Mouse (Mus musculus) hindbrain, embryonic 14.5 days (tissue): ENCODE measurements around the gene Osbp. TPM values are rescaled to one million over a fixed set of nuclear protein-coding genes. Genes with fewer than 3 reads are reported as not detected.
A peak's percentile ranks its signal among the peaks of the same experiment; 100 is the strongest.

Experiments
- ATAC-seq: fragments of 200-750 bp; cut with Nextera tagmentation; 2 replicates; pipeline ENCODE4 v1.8.0; 2017; ENCODE audit warnings: moderate number of reproducible peaks, mild to moderate bottlenecking, moderate TSS enrichment, moderate library complexity; ENCODE audit not compliant: low FRiP score
- DNase-seq: peaks from one replicate; pipeline ENCODE4 v3.0.0-alpha.2; 2015; ENCODE audit warnings: low spot score
- H3K27ac ChIP-seq: fragments of 300-500 bp; sonication (generic); 2 replicates; pipeline ENCODE4 v1.5.1; 2014; ENCODE audit warnings: mild to moderate bottlenecking, moderate library complexity
- H3K27me3 ChIP-seq: fragments of 300-500 bp; sonication (generic); 2 replicates; pipeline ENCODE4 v1.6.1; 2014; ENCODE audit warnings: mild to moderate bottlenecking, low read length, mixed read lengths; ENCODE audit not compliant: control insufficient read depth, insufficient read depth
- H3K36me3 ChIP-seq: fragments of 300-500 bp; sonication (generic); replicated peaks from 2 replicates; pipeline ENCODE4 v1.6.1; 2014; ENCODE audit not compliant: control insufficient read depth, insufficient read depth
- H3K4me1 ChIP-seq: fragments of 300-500 bp; sonication (generic); replicated peaks from 2 replicates; pipeline ENCODE4 v1.6.1; 2014; ENCODE audit warnings: antibody characterized with exemption, low read length, mixed read lengths; ENCODE audit not compliant: control insufficient read depth, insufficient read depth
- H3K4me2 ChIP-seq: fragments of 300-500 bp; sonication (generic); replicated peaks from 2 replicates; pipeline ENCODE4 v1.6.1; 2014; ENCODE audit warnings: mild to moderate bottlenecking, moderate library complexity
- H3K4me3 ChIP-seq: fragments of 300-500 bp; sonication (generic); replicated peaks from 2 replicates; pipeline ENCODE4 v1.5.1; 2014; ENCODE audit warnings: mild to moderate bottlenecking, low read length
- H3K9ac ChIP-seq: fragments of 300-500 bp; sonication (generic); 2 replicates; pipeline ENCODE4 v1.6.1; 2014
- H3K9me3 ChIP-seq: fragments of 300-500 bp; sonication (generic); 2 replicates; pipeline ENCODE4 v1.6.1; 2016; ENCODE audit warnings: low read length; ENCODE audit not compliant: control insufficient read depth
- WGBS: fragments of 180-500 bp; shearing (Covaris S2); extraction: QIAGEN DNeasy Blood & Tissue Kit; methylation state at CpG from one replicate; pipeline ENCODE4 v1.1.7; 2014; 5-methylcytosine and 5-hydroxymethylcytosine counted together
- polyA plus RNA-seq: library from polyadenylated mRNA; unstranded; fragments of >200 nt; fragmentation: Nextera tagmentation; extraction: Ambion mirVana; gene quantifications from 2 replicates; pipeline ENCODE4 v1.2.1, GENCODE M21; 2014

Gene Osbp
- polyA plus RNA-seq, 1 experiment from 2014 or later: 6.9 TPM

DNA sequence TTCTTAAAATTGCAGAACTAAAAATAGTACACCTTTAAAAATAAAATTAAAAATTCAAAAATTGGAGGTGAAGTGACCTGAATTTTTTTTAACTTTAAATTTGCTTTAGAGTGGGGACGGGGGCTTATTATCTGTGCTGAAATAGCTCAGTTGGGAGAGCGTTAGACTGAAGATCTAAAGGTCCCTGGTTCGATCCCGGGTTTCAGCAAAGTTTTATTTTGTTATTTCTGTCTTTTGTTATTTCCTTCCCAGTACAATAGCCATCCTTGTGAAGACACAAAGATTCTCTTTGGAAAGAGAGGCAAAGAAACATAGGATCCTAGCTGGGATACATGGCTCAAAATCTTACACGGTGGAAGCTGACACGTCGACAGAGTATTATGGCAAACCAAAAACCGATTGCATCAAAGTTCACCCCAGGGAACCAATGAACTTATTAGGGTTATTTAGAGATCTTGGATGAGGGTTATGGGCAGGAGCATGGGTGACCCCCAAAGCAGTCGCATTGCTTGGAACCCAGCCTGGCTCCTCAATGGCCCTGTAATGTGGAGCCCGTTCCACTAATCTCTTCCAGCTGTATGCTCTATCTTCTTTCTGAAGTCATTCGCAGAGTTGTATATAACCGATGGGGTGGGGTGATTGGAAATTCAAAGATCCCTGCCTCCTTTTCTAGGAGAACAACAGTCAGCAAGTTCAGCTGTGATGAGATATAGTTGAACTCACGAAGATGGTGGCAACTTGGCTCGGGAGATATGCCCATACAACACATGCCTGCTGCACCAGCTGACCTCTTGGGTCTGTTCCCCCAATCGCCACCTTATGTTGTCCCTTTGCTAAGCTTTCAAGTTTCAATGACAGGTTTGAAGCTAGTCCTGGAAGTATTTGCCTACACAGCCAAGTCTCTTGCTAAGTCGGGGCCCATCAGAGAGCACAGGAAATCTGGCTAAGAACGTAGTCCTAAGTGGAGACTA lies 43.0 kb downstream of the Osbp start:
- peak overlapping the region; percentile 76 for H3K4me2 ChIP-seq
- H3K4me1 ChIP-seq: peaks cover 7% of the 10 kb centered on the region
- H3K9me3 ChIP-seq: no peaks in the 10 kb centered on the region
- no peaks in the 10 kb centered on the region for H3K36me3 ChIP-seq
- ATAC-seq (no peak), DNase-seq (no peak)
- H3K27me3 ChIP-seq: no peaks in the 10 kb centered on the region
- H3K4me3 ChIP-seq: 0 out of 2 replicates have a peak overlapping the region, but pooled peaks have one; percentile 5
- H3K27ac ChIP-seq: peak overlapping the region; percentile 47; the same call in 1 of the 2 replicates
- 29% methylated on average over 17 of the region's 17 CpGs for WGBS
- no peak overlapping the region for H3K9ac ChIP-seq

DNA sequence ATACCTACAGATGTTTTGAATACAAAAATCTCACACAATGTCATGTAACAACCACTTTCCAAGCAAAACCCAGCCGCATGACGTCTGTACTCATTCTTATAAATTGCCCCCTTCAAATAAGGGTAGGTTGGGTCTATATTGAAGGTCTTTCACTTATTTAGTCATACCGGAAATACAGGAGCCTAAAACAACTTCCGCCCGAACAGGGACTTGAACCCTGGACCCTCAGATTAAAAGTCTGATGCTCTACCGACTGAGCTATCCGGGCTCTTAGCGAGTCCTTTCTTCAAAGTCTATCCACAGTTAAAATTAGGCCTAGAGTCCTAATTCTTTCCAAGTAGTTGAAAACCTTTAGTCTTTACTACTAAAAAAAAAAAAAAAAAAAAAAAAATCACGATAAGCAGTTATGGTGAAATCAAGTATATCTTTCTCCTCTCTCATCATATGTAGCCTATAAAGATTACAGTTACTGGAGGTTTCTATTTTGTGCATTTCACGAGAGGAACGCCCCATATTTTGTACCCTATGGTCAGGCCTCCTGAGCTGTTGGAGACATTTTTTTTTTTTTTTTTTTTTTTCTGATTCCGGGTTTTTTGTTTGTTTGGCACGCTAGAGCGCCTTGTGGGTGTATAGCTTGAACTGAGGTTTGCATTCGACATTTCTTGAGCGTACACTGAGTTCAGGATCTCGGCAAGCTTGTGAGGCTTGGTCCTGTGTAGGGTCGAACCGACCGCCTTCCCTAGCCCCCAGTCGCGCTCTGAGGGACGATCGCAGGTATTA lies 44.0 kb downstream of the Osbp start:
- Histone ChIP-seq H3K9me3 (no peaks in the 10 kb centered on the region), H3K27ac (peak overlapping the region; percentile 86), H3K4me3 (peak overlapping the region; percentile 51), H3K9ac (peak overlapping the region; percentile 74), H3K27me3 (no peaks in the 10 kb centered on the region), H3K36me3 (no peaks in the 10 kb centered on the region), H3K4me1 (peaks cover 2% of the 10 kb centered on the region), H3K4me2 (peak overlapping the region; percentile 76)
- DNase-seq: peak; percentile 93
- WGBS: under 1% methylated on average over 24 of the region's 24 CpGs
- peak; percentile 7 for ATAC-seq

DNA sequence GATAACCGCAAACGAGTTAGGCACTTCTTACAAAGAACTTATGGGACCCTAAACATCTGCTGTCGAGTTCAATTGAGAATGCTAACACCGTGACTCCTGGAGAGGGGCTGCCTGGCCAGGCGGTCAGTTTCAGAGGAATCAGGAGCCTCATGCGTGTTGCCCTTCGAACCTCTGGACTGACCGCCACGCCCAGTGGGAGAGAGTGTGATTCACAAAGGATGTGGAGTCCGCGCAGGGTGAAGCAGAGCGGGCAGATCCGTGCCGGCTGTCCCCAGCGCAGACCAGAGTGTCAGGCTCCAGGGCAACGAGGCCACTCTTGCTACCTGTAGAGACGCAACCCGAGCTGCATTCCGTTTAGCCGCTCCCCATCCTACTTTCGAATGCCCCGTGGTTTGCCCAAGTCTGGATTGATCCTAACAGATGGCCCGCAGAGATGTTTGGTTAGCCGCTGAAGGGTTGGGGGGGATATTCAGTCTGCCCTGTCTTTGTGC lies 44.6 kb downstream of the Osbp start:
- no peaks in the 10 kb centered on the region for H3K27me3 ChIP-seq
- peak; percentile 72 for DNase-seq
- H3K27ac ChIP-seq: peak overlapping the region; percentile 86
- H3K4me3 ChIP-seq: peak overlapping the region; percentile 51
- H3K9ac ChIP-seq: peak overlapping the region; percentile 74
- H3K9me3 ChIP-seq: no peaks in the 10 kb centered on the region
- peak overlapping the region; percentile 76 for H3K4me2 ChIP-seq
- ATAC-seq: peak; percentile 11; the same call in 1 of the 2 replicates
- no peaks in the 10 kb centered on the region; the same call in 1 of the 2 replicates for H3K4me1 ChIP-seq
- no peaks in the 10 kb centered on the region for H3K36me3 ChIP-seq
- under 1% methylated on average over 24 of the region's 24 CpGs for WGBS

DNA sequence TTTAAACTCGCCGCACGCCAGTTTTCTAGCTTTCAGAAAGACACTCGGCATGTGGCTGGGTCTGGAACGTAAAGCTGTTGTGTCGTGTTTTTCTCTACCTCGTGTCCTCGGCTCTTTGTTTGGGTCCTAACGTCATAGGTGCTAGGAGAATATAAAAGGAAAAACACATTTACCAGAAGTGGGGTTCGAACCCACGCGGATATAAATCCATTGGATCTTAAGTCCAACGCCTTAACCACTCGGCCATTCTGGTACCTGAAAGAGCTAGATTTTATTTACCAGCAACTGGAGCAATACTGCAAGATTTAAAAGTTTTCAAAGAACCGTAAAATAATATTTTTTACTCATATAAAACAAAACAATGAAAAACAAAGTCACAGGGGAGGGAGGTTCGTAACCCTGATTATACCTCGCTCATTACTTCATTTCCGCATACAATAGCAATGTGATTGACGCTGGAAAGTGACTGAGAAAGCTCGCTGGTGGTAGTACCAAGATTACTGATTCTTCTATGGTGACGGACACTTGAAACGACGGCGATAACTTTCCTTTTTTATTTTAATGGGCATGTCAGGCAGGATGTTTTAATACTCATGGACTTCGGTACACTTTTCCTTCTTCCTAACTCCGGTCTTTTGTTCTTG lies 45.3 kb downstream of the Osbp start:
- Histone ChIP-seq H3K4me2 (peak overlapping the region; percentile 76), H3K4me3 (peak overlapping the region; percentile 51), H3K9me3 (no peaks in the 10 kb centered on the region), H3K27ac (peak overlapping the region; percentile 86), H3K4me1 (no peaks in the 10 kb centered on the region; the same call in 1 of the 2 replicates), H3K27me3 (no peaks in the 10 kb centered on the region), H3K9ac (peak overlapping the region; percentile 74), H3K36me3 (no peaks in the 10 kb centered on the region)
- WGBS: under 1% methylated on average over 26 of the region's 26 CpGs
- peak; percentile 53 for ATAC-seq
- DNase-seq: peak; percentile 97

DNA sequence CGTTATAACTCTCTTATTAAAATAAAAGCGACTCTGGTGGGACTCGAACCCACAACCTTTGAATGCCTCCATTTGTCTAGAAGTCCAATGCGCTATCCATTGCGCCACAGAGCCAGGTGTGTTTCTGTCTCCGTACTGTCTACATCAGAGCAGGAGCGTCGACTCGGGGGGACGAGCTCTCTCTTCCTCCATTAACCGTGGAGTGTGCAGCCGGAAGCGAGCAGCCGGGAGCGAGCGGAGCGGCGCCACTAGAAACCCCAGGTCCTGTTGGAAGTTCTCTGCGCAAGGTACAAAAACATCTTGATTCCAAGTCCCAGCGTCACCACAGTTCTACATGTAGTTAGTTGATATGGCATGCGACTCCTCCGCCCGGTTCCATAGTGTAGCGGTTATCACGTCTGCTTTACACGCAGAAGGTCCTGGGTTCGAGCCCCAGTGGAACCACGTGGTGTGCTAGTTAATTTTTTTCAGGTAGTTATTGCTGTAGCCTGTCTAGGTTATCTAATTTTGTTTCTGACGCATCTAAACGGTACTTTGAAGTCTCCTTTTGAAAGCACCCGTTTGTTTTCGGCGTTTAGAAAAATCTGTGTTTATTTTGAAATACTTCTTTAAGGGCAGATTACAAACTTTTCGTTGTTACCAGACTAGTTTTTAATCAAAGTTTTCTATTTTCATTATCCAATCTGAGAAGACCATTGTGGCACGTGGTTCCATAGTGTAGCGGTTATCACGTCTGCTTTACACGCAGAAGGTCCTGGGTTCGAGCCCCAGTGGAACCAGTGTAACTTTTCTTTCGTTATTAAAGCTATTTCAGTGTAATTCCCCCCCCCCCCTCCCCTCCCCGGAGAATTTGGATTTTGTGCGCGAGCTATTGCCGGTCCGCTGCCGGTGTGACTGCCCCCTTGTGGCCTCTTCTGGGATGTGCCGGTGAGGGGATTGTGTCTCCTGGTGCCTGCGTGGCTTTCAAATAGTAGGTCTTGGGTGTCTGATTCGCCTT lies 46.1 kb downstream of the Osbp start:
- Histone ChIP-seq H3K36me3 (no peaks in the 10 kb centered on the region), H3K27me3 (no peaks in the 10 kb centered on the region), H3K4me2 (peak overlapping the region; percentile 76), H3K9me3 (no peaks in the 10 kb centered on the region), H3K9ac (peak overlapping the region; percentile 74), H3K27ac (peak overlapping the region; percentile 60), H3K4me3 (peak overlapping the region; percentile 51), H3K4me1 (no peaks in the 10 kb centered on the region; the same call in 1 of the 2 replicates)
- peak; percentile 98 for DNase-seq
- peak; percentile 88 for ATAC-seq
- WGBS: under 1% methylated on average over 49 of the region's 49 CpGs

DNA sequence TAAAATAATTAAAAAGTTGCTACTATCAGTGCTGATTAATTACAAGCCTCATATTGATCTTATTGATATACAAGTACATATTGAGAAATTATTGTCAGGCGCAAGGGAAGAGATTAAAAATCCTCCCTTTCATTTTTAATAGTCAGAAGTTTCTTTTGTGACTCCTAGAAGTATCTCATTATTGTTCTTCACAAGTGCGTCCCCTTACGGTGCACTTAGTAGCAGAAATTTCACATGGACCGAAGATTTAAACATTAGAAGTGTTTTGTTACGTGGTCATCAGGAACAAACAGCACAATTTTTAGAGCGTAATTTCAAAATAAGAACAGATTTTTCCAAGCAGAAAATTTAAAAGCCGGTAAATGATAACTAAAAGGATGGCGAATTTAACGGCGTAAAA lies 46.9 kb downstream of the Osbp start:
- ATAC-seq (no peak), DNase-seq (peak; percentile 50)
- H3K36me3 ChIP-seq: no peaks in the 10 kb centered on the region
- H3K4me3 ChIP-seq: peak overlapping the region; percentile 51
- no peak overlapping the region for H3K27ac ChIP-seq
- no peaks in the 10 kb centered on the region for H3K9me3 ChIP-seq
- peak overlapping the region; percentile 76 for H3K4me2 ChIP-seq
- WGBS: 1% methylated on average over 10 of the region's 10 CpGs
- no peaks in the 10 kb centered on the region for H3K4me1 ChIP-seq
- no peaks in the 10 kb centered on the region for H3K27me3 ChIP-seq
- H3K9ac ChIP-seq: peak overlapping the region; percentile 34; the same call in 1 of the 2 replicates

DNA sequence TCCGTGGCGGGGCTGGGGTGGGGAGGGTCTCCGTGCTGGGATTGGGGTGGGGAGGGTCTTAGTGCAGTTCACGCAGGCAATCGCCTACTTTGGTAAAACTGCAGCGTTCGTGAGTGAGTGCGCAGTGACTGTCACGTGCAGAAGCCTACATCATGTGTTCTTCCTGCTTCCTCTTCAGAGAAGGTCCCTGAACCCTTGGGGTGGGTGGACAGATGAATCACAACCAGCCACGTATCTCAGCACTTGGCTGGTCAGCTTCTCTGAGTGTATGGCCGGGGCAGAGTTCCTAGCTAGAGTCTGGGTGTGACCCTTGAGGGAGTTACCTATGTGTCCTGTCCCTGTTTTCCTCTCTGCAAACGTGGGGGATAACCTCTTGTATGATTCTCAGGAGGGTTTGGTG lies 47.5 kb downstream of the Osbp start:
- DNase-seq (peak; percentile 32), ATAC-seq (no peak)
- H3K9ac ChIP-seq: peak overlapping the region; percentile 34; the same call in 1 of the 2 replicates
- H3K27ac ChIP-seq: no peak overlapping the region
- no peaks in the 10 kb centered on the region for H3K27me3 ChIP-seq
- H3K36me3 ChIP-seq: no peaks in the 10 kb centered on the region
- peak overlapping the region; percentile 51 for H3K4me3 ChIP-seq
- no peaks in the 10 kb centered on the region for H3K4me1 ChIP-seq
- no peaks in the 10 kb centered on the region for H3K9me3 ChIP-seq
- H3K4me2 ChIP-seq: peak overlapping the region; percentile 76
- WGBS: under 1% methylated on average over 12 of the region's 12 CpGs

DNA sequence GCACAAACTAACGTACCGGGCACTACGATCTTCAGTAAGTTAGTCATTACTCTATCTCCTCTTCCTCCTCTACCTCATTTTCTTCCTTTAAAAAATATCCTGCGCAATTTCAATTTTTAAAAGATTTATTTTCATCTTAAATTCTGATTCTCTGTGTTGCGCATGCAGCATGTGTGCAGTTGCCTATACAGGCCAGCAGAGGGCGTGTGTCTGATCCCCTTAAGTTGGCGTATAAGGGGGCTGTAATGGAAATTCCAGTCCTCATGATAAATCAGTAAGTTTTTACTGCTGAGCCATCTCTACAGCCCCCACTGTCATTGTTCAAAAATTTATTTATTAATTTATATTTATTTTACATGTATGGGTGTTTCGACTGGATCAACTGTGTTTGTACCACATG lies 50.0 kb downstream of the Osbp start:
- 71% methylated on average over 8 of the region's 8 CpGs for WGBS
- Histone ChIP-seq H3K4me3 (no peak overlapping the region), H3K4me1 (no peaks in the 10 kb centered on the region), H3K9ac (no peak overlapping the region), H3K36me3 (no peaks in the 10 kb centered on the region), H3K4me2 (no peak overlapping the region), H3K9me3 (no peaks in the 10 kb centered on the region), H3K27ac (no peak overlapping the region), H3K27me3 (no peaks in the 10 kb centered on the region)
- ATAC-seq: no peak
- DNase-seq: no peak
